Mouse (Mus musculus) olfactory bulb, adult 2 months (tissue): ENCODE measurements around the gene Ccdc120.

Source experiments
- CTCF ChIP-seq: fragments of 200-500 bp; IDR thresholded peaks from 2 replicates; pipeline ENCODE4 v1.5.1; 2012; ENCODE audit warnings: low read depth, mild to moderate bottlenecking, low read length, moderate library complexity; ENCODE audit not compliant: insufficient read depth
- POLR2A ChIP-seq: fragments of 200-500 bp; IDR thresholded peaks from 2 replicates; pipeline ENCODE4 v1.6.1; 2012; ENCODE audit warnings: mild to moderate bottlenecking, low read depth, low read length, moderate library complexity; ENCODE audit not compliant: insufficient read depth

DNA sequence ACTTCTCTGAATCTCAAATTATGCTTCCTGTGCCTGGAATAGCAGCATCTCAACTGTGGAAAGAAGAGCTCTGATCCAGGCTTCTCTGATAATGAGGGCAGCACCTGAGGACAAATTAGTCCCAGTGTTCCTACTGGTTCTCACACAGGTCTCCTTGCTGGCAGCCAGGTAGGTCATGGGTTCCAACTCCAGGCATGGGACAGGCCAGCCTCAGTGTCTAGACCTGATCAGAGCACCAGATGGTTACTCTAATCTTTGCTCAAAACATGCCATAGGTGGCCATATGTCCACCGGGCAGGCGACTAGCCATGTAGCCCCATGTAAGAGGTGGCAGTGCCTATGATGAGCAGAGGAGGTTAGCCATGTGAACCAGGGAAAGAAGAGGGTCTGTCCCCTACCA lies 62.4 kb downstream of the Ccdc120 start:
- no peak for TF ChIP-seq CTCF
- no peak for TF ChIP-seq POLR2A
